Mouse (Mus musculus): ENCODE results near the gene Ccdc191.

DNA sequence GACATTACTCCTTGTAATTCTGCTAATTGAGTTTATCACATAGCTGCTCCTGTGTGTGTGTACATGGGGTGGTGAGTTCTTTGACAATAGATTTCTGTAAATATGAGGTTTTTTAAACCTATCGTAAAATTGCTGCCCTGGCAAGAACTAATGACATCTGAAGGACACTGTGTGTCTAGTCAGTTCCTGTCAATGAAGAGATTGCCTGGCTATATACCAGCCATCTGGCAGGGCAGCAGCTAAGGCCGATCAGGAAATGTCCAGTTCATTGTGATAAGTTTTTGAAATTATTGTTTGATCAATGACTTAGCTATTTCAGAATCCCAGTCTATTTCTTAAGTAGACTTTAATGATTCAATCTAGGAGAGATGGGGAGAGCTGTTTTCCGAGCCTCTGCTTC, 55.8 kb downstream of the Ccdc191 start:
- TF ChIP-seq CTCF (IDR thresholded peaks at IDR 0.05; ENCODE audit: control insufficient read depth, insufficient read depth, low read length), result no peak
- no peak for TF ChIP-seq POLR2A (IDR thresholded peaks at IDR 0.05; ENCODE audit: borderline replicate concordance, control insufficient read depth, low read depth, low read length)

Data from bone marrow, adult 2 months (tissue).